Mouse (Mus musculus) liver, embryonic 12.5 days (tissue): ENCODE results near the gene Sema3a. TPM values are rescaled to one million over a fixed set of nuclear protein-coding genes. Genes with fewer than 3 reads are reported as not detected.
"Not testable (repeated sequence)": the region's sequence is repeated elsewhere in the genome, so short reads cannot be mapped to it uniquely, and the experiment has no call there.

Experiments used
- ATAC-seq: fragments of 200-750 bp; cut with Nextera tagmentation; 2 replicates; pipeline ENCODE4 v1.8.0; 2017; ENCODE audit warnings: moderate number of reproducible peaks, mild to moderate bottlenecking, moderate library complexity
- H3K27ac ChIP-seq: fragments of 300-500 bp; sonication (generic); 2 replicates; pipeline ENCODE4 v1.5.1; 2016; ENCODE audit warnings: mild to moderate bottlenecking
- H3K27me3 ChIP-seq: fragments of 300-500 bp; sonication (generic); replicated peaks from 2 replicates; pipeline ENCODE4 v1.6.1; 2016; ENCODE audit warnings: mild to moderate bottlenecking, moderate library complexity
- H3K36me3 ChIP-seq: fragments of 300-500 bp; sonication (generic); 2 replicates; pipeline ENCODE4 v1.6.1; 2016; ENCODE audit warnings: mild to moderate bottlenecking, moderate library complexity
- H3K4me1 ChIP-seq: fragments of 300-500 bp; sonication (generic); 2 replicates; pipeline ENCODE4 v1.6.1; 2016
- H3K4me2 ChIP-seq: fragments of 300-500 bp; sonication (generic); 2 replicates; pipeline ENCODE4 v1.6.1; 2016; ENCODE audit warnings: mild to moderate bottlenecking, moderate library complexity
- H3K4me3 ChIP-seq: fragments of 300-500 bp; sonication (generic); 2 replicates; pipeline ENCODE4 v1.5.1; 2016; ENCODE audit warnings: mild to moderate bottlenecking, moderate library complexity
- H3K9ac ChIP-seq: fragments of 300-500 bp; sonication (generic); 2 replicates; pipeline ENCODE4 v1.6.1; 2016; ENCODE audit warnings: mild to moderate bottlenecking, moderate library complexity
- H3K9me3 ChIP-seq: fragments of 300-500 bp; sonication (generic); replicated peaks from 2 replicates; pipeline ENCODE4 v1.6.1; 2016; ENCODE audit warnings: mild to moderate bottlenecking, moderate library complexity
- WGBS: fragments of 180-500 bp; shearing (Covaris S2); methylation state at CpG from one replicate; pipeline ENCODE4 v1.1.7; 2016; ENCODE audit not compliant: insufficient replicate concordance; 5-methylcytosine and 5-hydroxymethylcytosine counted together
- polyA plus RNA-seq: library from polyadenylated mRNA; unstranded; fragments of >200 nt; fragmentation: Nextera tagmentation; extraction: Ambion mirVana; gene quantifications from 2 replicates; pipeline ENCODE4 v1.2.1, GENCODE M21; 2016

Gene Sema3a
- polyA plus RNA-seq, 1 experiment from 2014 or later = 5.9 TPM

GRCm38 (mm10) chr5:13441112-13441511 lies 315.9 kb downstream of the Sema3a start:
- H3K4me3 ChIP-seq = no peak overlapping the region

GRCm38 (mm10) chr5:13460182-13461001 lies 335.2 kb downstream of the Sema3a start:
- H3K9ac ChIP-seq = no peak overlapping the region
- H3K27me3 ChIP-seq = no peaks in the 10 kb centered on the region
- H3K36me3 ChIP-seq = no peaks in the 10 kb centered on the region
- no peak for ATAC-seq
- H3K9me3 ChIP-seq = no peaks in the 10 kb centered on the region
- 46% methylated on average over 1 of the region's 1 CpGs for WGBS
- no peaks in the 10 kb centered on the region for H3K4me1 ChIP-seq
- no peak overlapping the region for H3K27ac ChIP-seq
- no peak overlapping the region for H3K4me2 ChIP-seq
- H3K4me3 ChIP-seq = no peak overlapping the region

More at GRCm38 (mm10) chr5:13441112-13441511, 315.9 kb downstream of the Sema3a start:
- Histone ChIP-seq H3K9me3 (no peaks in the 10 kb centered on the region), H3K4me2 (no peak overlapping the region), H3K4me1 (no peaks in the 10 kb centered on the region), H3K27ac (no peak overlapping the region), H3K27me3 (no peaks in the 10 kb centered on the region), H3K36me3 (no peaks in the 10 kb centered on the region), H3K9ac (no peak overlapping the region)
- no peak for ATAC-seq

GRCm38 (mm10) chr5:13468856-13469255 lies 343.6 kb downstream of the Sema3a start:
- Histone ChIP-seq H3K4me3 (no peak overlapping the region), H3K27me3 (no peaks in the 10 kb centered on the region), H3K4me1 (no peaks in the 10 kb centered on the region), H3K36me3 (no peaks in the 10 kb centered on the region), H3K9me3 (no peaks in the 10 kb centered on the region), H3K9ac (no peak overlapping the region), H3K4me2 (no peak overlapping the region), H3K27ac (no peak overlapping the region)
- no peak for ATAC-seq
- 78% methylated on average over 7 of the region's 7 CpGs for WGBS

GRCm38 (mm10) chr5:13469401-13469800 lies 344.2 kb downstream of the Sema3a start:
- no peaks in the 10 kb centered on the region for H3K4me1 ChIP-seq
- no peak for ATAC-seq
- 65% methylated on average over 5 of the region's 5 CpGs for WGBS
- no peak overlapping the region for H3K27ac ChIP-seq
- no peaks in the 10 kb centered on the region for H3K27me3 ChIP-seq
- H3K4me3 ChIP-seq = no peak overlapping the region
- H3K36me3 ChIP-seq = no peaks in the 10 kb centered on the region
- no peaks in the 10 kb centered on the region for H3K9me3 ChIP-seq
- H3K4me2 ChIP-seq = no peak overlapping the region
- no peak overlapping the region for H3K9ac ChIP-seq

GRCm38 (mm10) chr5:13470057-13470905 lies 345.1 kb downstream of the Sema3a start:
- Histone ChIP-seq H3K27me3 (no peaks in the 10 kb centered on the region), H3K36me3 (no peaks in the 10 kb centered on the region), H3K9ac (no peak overlapping the region), H3K9me3 (no peaks in the 10 kb centered on the region), H3K27ac (no peak overlapping the region), H3K4me2 (no peak overlapping the region), H3K4me3 (no peak overlapping the region), H3K4me1 (no peaks in the 10 kb centered on the region)
- 65% methylated on average over 7 of the region's 7 CpGs for WGBS
- no peak for ATAC-seq

GRCm38 (mm10) chr5:13477653-13478052 lies 352.4 kb downstream of the Sema3a start:
- no peaks in the 10 kb centered on the region for H3K36me3 ChIP-seq
- no peak overlapping the region for H3K27ac ChIP-seq
- H3K4me1 ChIP-seq = no peaks in the 10 kb centered on the region
- 50% methylated on average over 1 of the region's 1 CpGs for WGBS
- H3K27me3 ChIP-seq = no peaks in the 10 kb centered on the region
- H3K9me3 ChIP-seq = no peaks in the 10 kb centered on the region
- ATAC-seq = no peak
- no peak overlapping the region for H3K4me3 ChIP-seq
- H3K9ac ChIP-seq = no peak overlapping the region
- no peak overlapping the region for H3K4me2 ChIP-seq

- Histone ChIP-seq H3K9me3 (no peaks in the 10 kb centered on the region), H3K4me1 (no peaks in the 10 kb centered on the region), H3K27me3 (no peaks in the 10 kb centered on the region), H3K9ac (no peak overlapping the region), H3K4me2 (no peak overlapping the region), H3K36me3 (no peaks in the 10 kb centered on the region), H3K27ac (no peak overlapping the region), H3K4me3 (no peak overlapping the region)
- WGBS = 51% methylated on average over 2 of the region's 2 CpGs
- no peak for ATAC-seq
Observed at GRCm38 (mm10) chr5:13488671-13489070, 363.5 kb downstream of the Sema3a start.

- not testable (repeated sequence) for H3K4me3 ChIP-seq, ATAC-seq, H3K27me3 ChIP-seq, H3K27ac ChIP-seq, H3K4me2 ChIP-seq, H3K9me3 ChIP-seq, H3K9ac ChIP-seq, H3K4me1 ChIP-seq, H3K36me3 ChIP-seq
- WGBS = 73% methylated on average over 3 of the region's 3 CpGs
Observed at GRCm38 (mm10) chr5:13495967-13496366, 370.8 kb downstream of the Sema3a start.

GRCm38 (mm10) chr5:13499835-13500234 lies 374.6 kb downstream of the Sema3a start:
- H3K4me2 ChIP-seq = no peak overlapping the region
- H3K4me1 ChIP-seq = no peaks in the 10 kb centered on the region
- H3K27me3 ChIP-seq = no peaks in the 10 kb centered on the region
- no peak overlapping the region for H3K4me3 ChIP-seq
- WGBS = 62% methylated on average over 2 of the region's 2 CpGs
- no peaks in the 10 kb centered on the region for H3K9me3 ChIP-seq
- H3K27ac ChIP-seq = no peak overlapping the region
- ATAC-seq = no peak
- no peaks in the 10 kb centered on the region for H3K36me3 ChIP-seq
- H3K9ac ChIP-seq = no peak overlapping the region

- Histone ChIP-seq H3K36me3 (no peaks in the 10 kb centered on the region), H3K27me3 (no peaks in the 10 kb centered on the region), H3K27ac (no peak overlapping the region), H3K4me3 (no peak overlapping the region), H3K4me1 (no peaks in the 10 kb centered on the region), H3K9ac (no peak overlapping the region), H3K4me2 (no peak overlapping the region), H3K9me3 (no peaks in the 10 kb centered on the region)
- 40% methylated on average over 4 of the region's 4 CpGs for WGBS
- ATAC-seq = no peak
Observed at GRCm38 (mm10) chr5:13505839-13506499, 380.8 kb downstream of the Sema3a start.

GRCm38 (mm10) chr5:13509163-13509562 lies 383.9 kb downstream of the Sema3a start:
- no peak for ATAC-seq
- Histone ChIP-seq H3K4me2 (no peak overlapping the region), H3K9ac (no peak overlapping the region), H3K36me3 (no peaks in the 10 kb centered on the region), H3K4me1 (no peaks in the 10 kb centered on the region), H3K27ac (no peak overlapping the region), H3K9me3 (no peaks in the 10 kb centered on the region), H3K27me3 (no peaks in the 10 kb centered on the region), H3K4me3 (no peak overlapping the region)
- 56% methylated on average over 3 of the region's 3 CpGs for WGBS

GRCm38 (mm10) chr5:13517018-13517417 lies 391.8 kb downstream of the Sema3a start:
- no peak for ATAC-seq
- Histone ChIP-seq H3K9me3 (no peaks in the 10 kb centered on the region), H3K9ac (no peak overlapping the region), H3K27ac (no peak overlapping the region), H3K27me3 (no peaks in the 10 kb centered on the region), H3K36me3 (no peaks in the 10 kb centered on the region), H3K4me1 (no peaks in the 10 kb centered on the region), H3K4me3 (no peak overlapping the region), H3K4me2 (no peak overlapping the region)
- 79% methylated on average over 4 of the region's 4 CpGs for WGBS
